11 mouse cellular contexts compared by ENCODE assay signal in the genomic region with DNA sequence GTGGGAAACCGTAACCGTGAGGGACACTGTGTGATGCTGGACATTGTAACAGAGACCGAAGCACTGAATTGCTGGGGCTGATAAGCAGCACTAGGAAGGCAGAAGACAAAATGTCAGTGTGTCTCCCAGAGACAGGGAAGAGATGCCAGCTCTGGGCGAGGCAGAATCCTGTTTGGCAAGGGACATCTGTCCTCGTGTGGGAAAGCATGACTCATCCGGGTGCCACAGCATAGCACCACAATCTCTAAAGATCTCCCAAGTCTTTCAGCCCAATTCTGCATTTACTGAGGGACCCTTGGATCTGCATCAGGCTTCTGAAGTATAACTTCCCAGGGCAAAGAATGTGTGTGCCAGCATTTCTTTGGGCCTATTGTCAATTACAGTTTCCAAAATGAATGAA. TPM values are rescaled to one million over a fixed set of nuclear protein-coding genes. Genes with fewer than 3 reads are reported as not detected.
DNase-seq lines count a peak whose midpoint lies in the region; ATAC-seq and TF ChIP-seq lines count a peak whose summit lies in the region.
"Had no signal": no experiment of that assay in that cellular context is flagged by ENCODE, and none has a peak within 500 bp of the region (broad histone marks: within the 10 kb centered on the region; RNA-seq: fewer than 3 reads in every experiment).

No protein-coding gene starts in this region.

- no peaks in the 10 kb centered on the region for H3K36me3 ChIP-seq in midbrain, embryonic 13.5 days
- no peaks in the 10 kb centered on the region for H3K36me3 ChIP-seq in kidney, embryonic 15.5 days
- H3K36me3 ChIP-seq: hindbrain, embryonic 13.5 days; neural tube, embryonic 12.5 days had no signal

- H3K27me3 ChIP-seq in midbrain, embryonic 13.5 days = no peaks in the 10 kb centered on the region
- H3K27me3 ChIP-seq in kidney, embryonic 15.5 days = no peaks in the 10 kb centered on the region
- H3K27me3 ChIP-seq: hindbrain, embryonic 13.5 days; neural tube, embryonic 12.5 days had no signal

- WGBS in midbrain, embryonic 13.5 days = 85% methylated on average over 6 of the region's 6 CpGs
- WGBS in kidney, embryonic 15.5 days = 77% methylated on average over 6 of the region's 6 CpGs

- TF ChIP-seq CTCF in cortical plate, adult 2 months (IDR thresholded peaks at IDR 0.05; ENCODE audit: extremely low read depth, insufficient read depth, low read length) = no peak

- no peak overlapping the region for H3K4me3 ChIP-seq in cortical plate, adult 2 months (ENCODE audit: insufficient read depth, low read length)
- no peak overlapping the region for H3K4me3 ChIP-seq in midbrain, embryonic 13.5 days (replicated peaks)
- no peak overlapping the region for H3K4me3 ChIP-seq in kidney, embryonic 15.5 days (replicated peaks)
- H3K4me3 ChIP-seq: hindbrain, embryonic 13.5 days; neural tube, embryonic 12.5 days had no signal

- no peaks in the 10 kb centered on the region for H3K9me3 ChIP-seq in midbrain, embryonic 13.5 days
- no peaks in the 10 kb centered on the region for H3K9me3 ChIP-seq in kidney, embryonic 15.5 days (replicated peaks)
- H3K9me3 ChIP-seq: hindbrain, embryonic 13.5 days; neural tube, embryonic 12.5 days had no signal

- no peak for TF ChIP-seq POLR2A in cortical plate, adult 2 months (IDR thresholded peaks at IDR 0.05; ENCODE audit: extremely low read depth, insufficient read depth, low read length)

- no peak overlapping the region for H3K4me2 ChIP-seq in midbrain, embryonic 13.5 days (replicated peaks)
- no peak overlapping the region for H3K4me2 ChIP-seq in kidney, embryonic 15.5 days
- H3K4me2 ChIP-seq: hindbrain, embryonic 13.5 days; neural tube, embryonic 12.5 days had no signal

- DNase-seq in cerebellum, adult 9-11 months = peak; percentile 24
- no peak for DNase-seq in cerebellum, postnatal 4 days (ENCODE audit: low spot score in 2 of 2)
- DNase-seq in 3134 (ENCODE audit: extremely low read depth, insufficient read length, low spot score) = peak; percentile 62
- DNase-seq in layer of hippocampus, postnatal 14 days (ENCODE audit: low spot score in 2 of 2) = peak; percentile 32 to 55
- DNase-seq in retina, embryonic 14.5 days (ENCODE audit: low spot score) = no peak

- H3K9ac ChIP-seq in midbrain, embryonic 13.5 days (replicated peaks) = no peak overlapping the region
- no peak overlapping the region for H3K9ac ChIP-seq in kidney, embryonic 15.5 days
- H3K9ac ChIP-seq: hindbrain, embryonic 13.5 days; neural tube, embryonic 12.5 days had no signal

- H3K4me1 ChIP-seq in cortical plate, adult 2 months (ENCODE audit: control insufficient read depth, insufficient read depth, low read length) = 0 out of 2 replicates have a peak, but pooled peaks cover 1% of the 10 kb centered on the region
- H3K4me1 ChIP-seq in midbrain, embryonic 13.5 days (replicated peaks) = no peaks in the 10 kb centered on the region
- no peaks in the 10 kb centered on the region for H3K4me1 ChIP-seq in kidney, embryonic 15.5 days
- H3K4me1 ChIP-seq: hindbrain, embryonic 13.5 days; neural tube, embryonic 12.5 days had no signal

- no peak for ATAC-seq in midbrain, embryonic 13.5 days
- no peak for ATAC-seq in kidney, embryonic 15.5 days (replicated peaks; ENCODE audit: low FRiP score)
- ATAC-seq: forebrain, embryonic 16.5 days had no signal

- H3K27ac ChIP-seq in cortical plate, adult 2 months (ENCODE audit: insufficient read depth, low read length) = peak overlapping the region; percentile 67; the same call in 1 of the 2 replicates
- no peak overlapping the region for H3K27ac ChIP-seq in midbrain, embryonic 13.5 days
- no peak overlapping the region for H3K27ac ChIP-seq in kidney, embryonic 15.5 days
- H3K27ac ChIP-seq: hindbrain, embryonic 13.5 days; neural tube, embryonic 12.5 days had no signal

RNA-seq across cellular contexts. Expression of gene Rab10, which starts 13.5 kb away (rescaled TPM):
- polyA plus RNA-seq in cortical plate, adult 2 months (2012; rRNA removed) = 105 and 108 TPM in 2 replicates
- 100 to 1,000 TPM; 199 to 202 TPM for total RNA-seq in layer of hippocampus, postnatal 14 days (2021)
- 119 and 128 TPM in 2 replicates for polyA plus RNA-seq in midbrain, embryonic 13.5 days (2015; fragmentation: Nextera tagmentation; extraction: Ambion mirVana)
- polyA plus RNA-seq in kidney, embryonic 15.5 days (2015; fragmentation: Nextera tagmentation; extraction: Ambion mirVana) = 75.5 and 75.7 TPM in 2 replicates

RNA-seq across cellular contexts. Expression of gene Kif3c, which starts 41.7 kb away (rescaled TPM):
- 123 and 130 TPM in 2 replicates for polyA plus RNA-seq in cortical plate, adult 2 months (2012; rRNA removed)
- total RNA-seq in layer of hippocampus, postnatal 14 days (2021) = 100 to 1,000 TPM; 189 to 193 TPM
- 77.4 and 77.9 TPM in 2 replicates for polyA plus RNA-seq in midbrain, embryonic 13.5 days (2015; fragmentation: Nextera tagmentation; extraction: Ambion mirVana)
- 10.8 and 11.0 TPM in 2 replicates for polyA plus RNA-seq in kidney, embryonic 15.5 days (2015; fragmentation: Nextera tagmentation; extraction: Ambion mirVana)

Comparison
In these comparisons a context has a peak if more than half of its experiments do, and no peak if none do; other contexts are left out.
1. DNase-seq: peak in cerebellum, adult 9-11 months (single experiment), 3134 (single experiment) and layer of hippocampus, postnatal 14 days (2 of 2); none in cerebellum, postnatal 4 days (0 of 2) and retina, embryonic 14.5 days (single experiment).